Mouse (Mus musculus): ENCODE data around the gene Cldn14. TPM values are rescaled to one million over a fixed set of nuclear protein-coding genes. Genes with fewer than 3 reads are reported as not detected.
A peak's percentile ranks its signal among the peaks of the same experiment; 100 is the strongest.

Gene Cldn14
- polyA plus RNA-seq, 1 experiment from 2014 or later = 0.14 TPM

- 0 out of 2 replicates have a peak overlapping the region, but pooled peaks have one; percentile 45 for H3K27ac ChIP-seq (replicated peaks; ENCODE audit: low read depth, low read length)
- ATAC-seq (ENCODE audit: low read depth) = peak; percentile 19; the same call in 1 of the 2 replicates
These were observed 124.4 kb downstream of the Cldn14 start for GRCm38 (mm10) chr16:93884086-93884721.

DNA sequence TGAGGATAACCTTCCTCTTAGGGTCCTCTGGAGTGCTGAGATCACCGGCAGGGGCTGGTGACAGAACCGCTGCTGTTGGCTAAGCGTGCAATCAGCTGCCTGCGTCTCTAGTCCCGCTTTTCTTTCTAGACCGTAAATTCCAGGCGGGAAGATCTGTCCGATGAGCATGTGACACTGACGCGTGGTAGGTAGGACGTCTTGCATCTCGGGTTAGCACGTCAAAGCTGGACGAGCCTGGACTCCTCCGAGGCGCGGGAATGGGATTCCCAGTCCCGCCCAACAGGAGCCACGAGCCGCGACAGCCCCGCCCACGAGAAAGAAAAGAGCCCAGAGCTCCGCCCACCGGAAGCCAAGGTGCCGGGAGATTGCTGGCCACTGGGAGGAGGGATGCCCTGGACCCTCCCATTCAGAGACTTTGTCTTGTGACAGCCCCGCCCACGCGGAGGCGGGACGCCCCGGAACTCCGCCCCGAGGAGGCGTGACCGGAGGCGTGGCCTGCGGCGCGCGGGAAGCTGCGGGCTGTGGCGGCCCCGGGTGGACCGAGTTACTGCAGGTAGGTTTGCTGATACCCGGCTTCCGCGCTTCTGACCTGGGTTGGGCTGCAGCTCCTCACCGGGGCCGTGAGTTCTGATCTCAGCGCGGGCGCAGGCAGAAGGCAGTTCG, 125.1 kb downstream of the Cldn14 start, which contains the start of gene Chaf1b:
Gene Chaf1b (plus strand): TSS at position 479 of the 663 bp plus-strand sequence.
- no peaks in the 10 kb centered on the region for H3K27me3 ChIP-seq (replicated peaks; ENCODE audit: control insufficient read depth, insufficient read depth, low read length)
- ATAC-seq (ENCODE audit: low read depth) (peak; percentile 94), DNase-seq (ENCODE audit: low spot score) (peak; percentile 98)
- H3K9me3 ChIP-seq (ENCODE audit: control insufficient read depth, low read length) = no peaks in the 10 kb centered on the region
- 0 out of 2 replicates have a peak within 1 kb of the TSS, but pooled peaks have one; percentile 45 for H3K27ac ChIP-seq (replicated peaks; ENCODE audit: low read depth, low read length)
- H3K4me2 ChIP-seq (ENCODE audit: low read depth, low read length) = peak within 1 kb of the TSS; percentile 85
- peak within 1 kb of the TSS; percentile 90 for H3K4me3 ChIP-seq (ENCODE audit: low read depth, low read length)
- peaks cover 10% of the 10 kb centered on the region; the same call in 1 of the 2 replicates for H3K4me1 ChIP-seq (ENCODE audit: control insufficient read depth, insufficient read depth, low read length)
- H3K9ac ChIP-seq (ENCODE audit: low read depth, low read length) = peak within 1 kb of the TSS; percentile 76
- WGBS = under 1% methylated on average over 24 of the region's 54 CpGs
- peaks cover 23% of the 10 kb centered on the region for H3K36me3 ChIP-seq (ENCODE audit: control insufficient read depth, insufficient read depth, low read length)

More at GRCm38 (mm10) chr16:93884086-93884721, 124.4 kb downstream of the Cldn14 start:
- Histone ChIP-seq H3K4me2 (ENCODE audit: low read depth, low read length) (peak overlapping the region; percentile 85), H3K4me1 (ENCODE audit: control insufficient read depth, insufficient read depth, low read length) (peaks cover 10% of the 10 kb centered on the region; the same call in 1 of the 2 replicates), H3K36me3 (ENCODE audit: control insufficient read depth, insufficient read depth, low read length) (peaks cover 30% of the 10 kb centered on the region), H3K9me3 (ENCODE audit: control insufficient read depth, low read length) (no peaks in the 10 kb centered on the region), H3K27me3 (replicated peaks; ENCODE audit: control insufficient read depth, insufficient read depth, low read length) (no peaks in the 10 kb centered on the region), H3K4me3 (ENCODE audit: low read depth, low read length) (peak overlapping the region; percentile 90), H3K9ac (ENCODE audit: low read depth, low read length) (peak overlapping the region; percentile 76)
- WGBS = 2% methylated on average over 32 of the region's 43 CpGs
- DNase-seq (ENCODE audit: low spot score) = peak; percentile 28

GRCm38 (mm10) chr16:93877612-93878380, 130.8 kb downstream of the Cldn14 start:
- Histone ChIP-seq H3K4me2 (ENCODE audit: low read depth, low read length) (no peak overlapping the region), H3K36me3 (ENCODE audit: control insufficient read depth, insufficient read depth, low read length) (peaks cover 47% of the 10 kb centered on the region), H3K4me3 (ENCODE audit: low read depth, low read length) (no peak overlapping the region), H3K4me1 (ENCODE audit: control insufficient read depth, insufficient read depth, low read length) (no peaks in the 10 kb centered on the region), H3K27me3 (replicated peaks; ENCODE audit: control insufficient read depth, insufficient read depth, low read length) (no peaks in the 10 kb centered on the region), H3K9ac (ENCODE audit: low read depth, low read length) (no peak overlapping the region), H3K27ac (replicated peaks; ENCODE audit: low read depth, low read length) (no peak overlapping the region), H3K9me3 (ENCODE audit: control insufficient read depth, low read length) (no peaks in the 10 kb centered on the region)
- DNase-seq (ENCODE audit: low spot score) = no peak
- 89% methylated on average over 6 of the region's 6 CpGs for WGBS
- no peak for ATAC-seq (ENCODE audit: low read depth)

- no peak overlapping the region for H3K9ac ChIP-seq (ENCODE audit: low read depth, low read length)
- peaks cover 76% of the 10 kb centered on the region for H3K36me3 ChIP-seq (ENCODE audit: control insufficient read depth, insufficient read depth, low read length)
- H3K27me3 ChIP-seq (replicated peaks; ENCODE audit: control insufficient read depth, insufficient read depth, low read length) = no peaks in the 10 kb centered on the region
- H3K4me2 ChIP-seq (ENCODE audit: low read depth, low read length) = no peak overlapping the region
- no peaks in the 10 kb centered on the region for H3K4me1 ChIP-seq (ENCODE audit: control insufficient read depth, insufficient read depth, low read length)
- 89% methylated on average over 13 of the region's 13 CpGs for WGBS
- DNase-seq (ENCODE audit: low spot score) (no peak), ATAC-seq (ENCODE audit: low read depth) (no peak)
- H3K27ac ChIP-seq (replicated peaks; ENCODE audit: low read depth, low read length) = no peak overlapping the region
- no peak overlapping the region for H3K4me3 ChIP-seq (ENCODE audit: low read depth, low read length)
- H3K9me3 ChIP-seq (ENCODE audit: control insufficient read depth, low read length) = no peaks in the 10 kb centered on the region
These were observed 133.8 kb downstream of the Cldn14 start for GRCm38 (mm10) chr16:93874841-93875240.

Other genes starting within 250 kb of the Cldn14 start
- 31.1 and 32.1 TPM in 2 replicates for gene Morc3, start 176.7 kb downstream of the Cldn14 start, polyA plus RNA-seq (2014; fragmentation: Nextera tagmentation; extraction: Ambion mirVana)
- gene Chaf1b, start 124.9 kb downstream of the Cldn14 start, polyA plus RNA-seq (2014; fragmentation: Nextera tagmentation; extraction: Ambion mirVana) = 51.8 and 64.1 TPM in 2 replicates
- 3.3 and 3.6 TPM in 2 replicates for gene Sim2, start 76.1 kb upstream of the Cldn14 start, polyA plus RNA-seq (2014; fragmentation: Nextera tagmentation; extraction: Ambion mirVana)